Mouse (Mus musculus): ENCODE data around the gene Cul4b. TPM values are rescaled to one million over a fixed set of nuclear protein-coding genes. Genes with fewer than 3 reads are reported as not detected.

Cul4b gene
- total RNA-seq, 2 experiments from 2014 or later = 34.8 to 37.8 TPM

Other genes with a start within 250 kb of the Cul4b start
- 10 to 100 TPM; 70.0 to 76.6 TPM for gene Lamp2, start 119.7 kb downstream of the Cul4b start, total RNA-seq (2021)
- 10 to 100 TPM; 80.8 to 87.3 TPM for gene Mcts1, start 24.4 kb upstream of the Cul4b start, total RNA-seq (2021)
- 10 to 100 TPM; 24.2 to 26.0 TPM for gene C1galt1c1, start 58.9 kb upstream of the Cul4b start, total RNA-seq (2021)
- not detected for gene 6030498E09Rik, start 196.5 kb upstream of the Cul4b start, total RNA-seq (2021)